7 mouse cellular contexts compared by ENCODE assay signal in genomic region chr13:64161916-64162611, GRCm38 (mm10). TPM values are rescaled to one million over a fixed set of nuclear protein-coding genes. Genes with fewer than 3 reads are reported as not detected.
DNase-seq lines count a peak whose midpoint lies in the region; ATAC-seq and TF ChIP-seq lines count a peak whose summit lies in the region.

No protein-coding gene starts in this region.

- no peaks in the 10 kb centered on the region for H3K9me3 ChIP-seq in lung, embryonic 15.5 days
- H3K9me3 ChIP-seq in midbrain, postnatal 0 days (ENCODE audit: low read length): 0 out of 2 replicates have a peak, but pooled peaks cover 4% of the 10 kb centered on the region

- H3K27me3 ChIP-seq in lung, embryonic 15.5 days: no peaks in the 10 kb centered on the region
- no peaks in the 10 kb centered on the region for H3K27me3 ChIP-seq in midbrain, postnatal 0 days (ENCODE audit: insufficient read depth, low read length)

- no peak for DNase-seq in lung, postnatal 4 days
- DNase-seq in left cerebral cortex, postnatal 14 days (ENCODE audit: low spot score in 2 of 2): peak; percentile 44 to 47
- DNase-seq in midbrain, postnatal 0 days (ENCODE audit: low spot score): no peak
- DNase-seq in gastrocnemius, postnatal 25 days: no peak

- H3K9ac ChIP-seq in lung, embryonic 15.5 days: peak overlapping the region; percentile 75
- H3K9ac ChIP-seq in midbrain, postnatal 0 days (replicated peaks; ENCODE audit: low read length, poor library complexity, severe bottlenecking): peak overlapping the region; percentile 92

- H3K4me2 ChIP-seq in lung, embryonic 15.5 days: peak overlapping the region; percentile 98
- peak overlapping the region; percentile 97 for H3K4me2 ChIP-seq in midbrain, postnatal 0 days (ENCODE audit: low read depth, low read length, poor library complexity, severe bottlenecking)

- peak; percentile 71 for ATAC-seq in lung, embryonic 15.5 days (ENCODE audit: borderline replicate concordance, extremely low read depth, low FRiP score, low TSS enrichment)
- peak; percentile 54 for ATAC-seq in frontal cortex, adult (ENCODE audit: low TSS enrichment)
- ATAC-seq in midbrain, postnatal 0 days (ENCODE audit: low FRiP score): peak; percentile 70

- intact Hi-C loops in left cerebral cortex, postnatal 14 days (cut with DNase I): no loop called here

- H3K4me1 ChIP-seq in lung, embryonic 15.5 days: peaks cover 11% of the 10 kb centered on the region
- peaks cover 2% of the 10 kb centered on the region; the same call in 1 of the 2 replicates for H3K4me1 ChIP-seq in cortical plate, adult 2 months (ENCODE audit: control insufficient read depth, insufficient read depth, low read length)
- no peaks in the 10 kb centered on the region for H3K4me1 ChIP-seq in midbrain, postnatal 0 days (ENCODE audit: insufficient read depth, low read length)

- H3K36me3 ChIP-seq in lung, embryonic 15.5 days: peaks cover 2% of the 10 kb centered on the region; the same call in 1 of the 2 replicates
- no peaks in the 10 kb centered on the region; the same call in 1 of the 2 replicates for H3K36me3 ChIP-seq in midbrain, postnatal 0 days (ENCODE audit: insufficient read depth, low read length)

- H3K27ac ChIP-seq in lung, embryonic 15.5 days: peak overlapping the region; percentile 85
- H3K27ac ChIP-seq in cortical plate, adult 2 months (ENCODE audit: insufficient read depth, low read length): peak overlapping the region; percentile 58
- H3K27ac ChIP-seq in midbrain, postnatal 0 days (ENCODE audit: low read depth, low read length): peak overlapping the region; percentile 78

- TF ChIP-seq CTCF in cortical plate, adult 2 months (IDR thresholded peaks at IDR 0.05; ENCODE audit: extremely low read depth, insufficient read depth, low read length): no peak
- no peak for TF ChIP-seq CTCF in midbrain, postnatal 0 days (IDR thresholded peaks at IDR 0.05)

- no peak for TF ChIP-seq POLR2A in cortical plate, adult 2 months (IDR thresholded peaks at IDR 0.05; ENCODE audit: extremely low read depth, insufficient read depth, low read length)

- WGBS in lung, embryonic 15.5 days: 0% methylated on average over 69 of the region's 71 CpGs
- WGBS in midbrain, postnatal 0 days: under 1% methylated on average over 67 of the region's 71 CpGs

- H3K4me3 ChIP-seq in lung, embryonic 15.5 days: peak overlapping the region; percentile 90
- H3K4me3 ChIP-seq in cortical plate, adult 2 months (ENCODE audit: insufficient read depth, low read length): peak overlapping the region; percentile 90
- H3K4me3 ChIP-seq in midbrain, postnatal 0 days (ENCODE audit: low read depth, low read length): peak overlapping the region; percentile 88

RNA-seq across cellular contexts. Expression of gene Habp4, which starts 0.4 kb away (rescaled TPM):
- 22.2 and 24.7 TPM in 2 replicates for polyA plus RNA-seq in lung, embryonic 15.5 days (2015; fragmentation: Nextera tagmentation; extraction: Ambion mirVana)
- 203 and 210 TPM in 2 replicates for polyA plus RNA-seq in cortical plate, adult 2 months (2012; rRNA removed)
- total RNA-seq in left cerebral cortex, postnatal 14 days (2021): 100 to 1,000 TPM; 158 to 167 TPM
- 55.6 and 68.0 TPM in 2 replicates for total RNA-seq in midbrain, postnatal 0 days (2014; rRNA removed)
- polyA plus RNA-seq in midbrain, postnatal 0 days (2015; fragmentation: Nextera tagmentation; extraction: Ambion mirVana): 60.3 and 64.5 TPM in 2 replicates
- 10 to 100 TPM; 24.6 to 25.2 TPM for total RNA-seq in gastrocnemius, postnatal 25 days (2021)

RNA-seq across cellular contexts. Expression of gene Zfp367, which starts 9.1 kb away (rescaled TPM):
- polyA plus RNA-seq in lung, embryonic 15.5 days (2015; fragmentation: Nextera tagmentation; extraction: Ambion mirVana): 27.4 and 28.1 TPM in 2 replicates
- polyA plus RNA-seq in cortical plate, adult 2 months (2012; rRNA removed): 31.9 and 34.6 TPM in 2 replicates
- total RNA-seq in left cerebral cortex, postnatal 14 days (2021): 10 to 100 TPM; 13.4 to 14.4 TPM
- total RNA-seq in midbrain, postnatal 0 days (2014; rRNA removed): 7.1 and 8.6 TPM in 2 replicates
- 3.3 and 3.4 TPM in 2 replicates for polyA plus RNA-seq in midbrain, postnatal 0 days (2015; fragmentation: Nextera tagmentation; extraction: Ambion mirVana)
- 10 to 100 TPM; 17.5 to 18.6 TPM for total RNA-seq in gastrocnemius, postnatal 25 days (2021)

RNA-seq across cellular contexts. Expression of gene Slc35d2, which starts 32.9 kb away (rescaled TPM):
- polyA plus RNA-seq in lung, embryonic 15.5 days (2015; fragmentation: Nextera tagmentation; extraction: Ambion mirVana): 4.7 and 4.8 TPM in 2 replicates
- polyA plus RNA-seq in cortical plate, adult 2 months (2012; rRNA removed): 1.5 and 1.6 TPM in 2 replicates
- total RNA-seq in left cerebral cortex, postnatal 14 days (2021): 1 to 10 TPM in 1 of 2 experiments, under 1 TPM in 1; 0.90 to 1.9 TPM
- total RNA-seq in midbrain, postnatal 0 days (2014; rRNA removed): 0.99 and 2.6 TPM in 2 replicates
- polyA plus RNA-seq in midbrain, postnatal 0 days (2015; fragmentation: Nextera tagmentation; extraction: Ambion mirVana): 1.0 and 1.1 TPM in 2 replicates
- total RNA-seq in gastrocnemius, postnatal 25 days (2021): under 1 TPM; 0.72 to 0.88 TPM

Comparison
In these comparisons a context has a peak if more than half of its experiments do, and no peak if none do; other contexts are left out.
1. DNase-seq: peak in left cerebral cortex, postnatal 14 days (2 of 2); none in lung, postnatal 4 days (0 of 2), midbrain, postnatal 0 days (single experiment) and gastrocnemius, postnatal 25 days (single experiment).
2. Peak in every context shown above with its lines, with median percentiles within 50 percentile points of each other: ATAC-seq, H3K27ac ChIP-seq and H3K4me3 ChIP-seq.